Mouse (Mus musculus): ENCODE results near the gene Pbld1. TPM values are rescaled to one million over a fixed set of nuclear protein-coding genes. Genes with fewer than 3 reads are reported as not detected.
A peak's percentile ranks its signal among the peaks of the same experiment; 100 is the strongest.

The Pbld1 gene
- total RNA-seq, 2 experiments from 2014 or later: 0.14 TPM; not detected in 1

- intact Hi-C loops (cut with DNase I): no loop called here
- no peak for DNase-seq (ENCODE audit: extremely low spot score in 1 of 2, low spot score in 2 of 2)
Observed at GRCm38 (mm10) chr10:63121961-63122360, 62.0 kb downstream of the Pbld1 start.

- peak in 1 of 2 experiments; percentile 48 for DNase-seq (ENCODE audit: extremely low spot score in 1 of 2, low spot score in 2 of 2)
- intact Hi-C loops (cut with DNase I): no loop called here
Observed at GRCm38 (mm10) chr10:63122516-63122915, 62.6 kb downstream of the Pbld1 start.

GRCm38 (mm10) chr10:63123141-63123540 lies 63.2 kb downstream of the Pbld1 start:
- DNase-seq (ENCODE audit: extremely low spot score in 1 of 2, low spot score in 2 of 2): no peak
- intact Hi-C loops (cut with DNase I): no loop called here

GRCm38 (mm10) chr10:63124016-63124415 lies 64.1 kb downstream of the Pbld1 start:
- no peak for DNase-seq (ENCODE audit: extremely low spot score in 1 of 2, low spot score in 2 of 2)

GRCm38 (mm10) chr10:63125343-63125742 lies 65.4 kb downstream of the Pbld1 start:
- intact Hi-C loops (cut with DNase I): no loop called here
- peak in 1 of 2 experiments; percentile 43 for DNase-seq (ENCODE audit: extremely low spot score in 1 of 2, low spot score in 2 of 2)

More at GRCm38 (mm10) chr10:63124016-63124415, 64.1 kb downstream of the Pbld1 start:
- intact Hi-C loops (cut with DNase I): no loop called here

- intact Hi-C loops (cut with DNase I): no loop called here
- no peak for DNase-seq (ENCODE audit: extremely low spot score in 1 of 2, low spot score in 2 of 2)
Observed at GRCm38 (mm10) chr10:63126116-63126515, 66.2 kb downstream of the Pbld1 start.

- no peak for DNase-seq (ENCODE audit: extremely low spot score in 1 of 2, low spot score in 2 of 2)
- intact Hi-C loops (cut with DNase I): no loop called here
Observed at GRCm38 (mm10) chr10:63127156-63127555, 67.2 kb downstream of the Pbld1 start.

Other genes starting within 250 kb of the Pbld1 start
- 10 to 100 TPM; 56.0 to 56.7 TPM for gene Tet1, start 151.2 kb upstream of the Pbld1 start, total RNA-seq (2021)
- gene Slc25a16, start 139.5 kb upstream of the Pbld1 start, total RNA-seq (2021): 10 to 100 TPM; 35.0 to 39.0 TPM
- 1 to 10 TPM; 1.6 to 2.3 TPM for gene Dna2, start 113.1 kb upstream of the Pbld1 start, total RNA-seq (2021)
- 10 to 100 TPM; 84.3 to 91.7 TPM for gene Rufy2, start 79.9 kb upstream of the Pbld1 start, total RNA-seq (2021)
- 10 to 100 TPM; 32.0 to 35.9 TPM for gene Hnrnph3, start 35.9 kb upstream of the Pbld1 start, total RNA-seq (2021)
- gene Pbld2, start 35.8 kb upstream of the Pbld1 start, total RNA-seq (2021): 1 to 10 TPM; 2.2 to 2.3 TPM
- 1 to 10 TPM; 1.6 to 1.9 TPM for gene Atoh7, start 39.5 kb downstream of the Pbld1 start, total RNA-seq (2021)
- gene Mypn, start 143.8 kb downstream of the Pbld1 start, total RNA-seq (2021): 1 to 10 TPM; 5.6 to 7.5 TPM
- gene Herc4, start 183.6 kb downstream of the Pbld1 start, total RNA-seq (2021): 10 to 100 TPM; 40.6 to 43.6 TPM